Mouse (Mus musculus): Measurements from ENCODE around the gene Dip2b.

The Dip2b gene

GRCm38 (mm10) chr15:100052726-100053125, 14.3 kb downstream of the Dip2b start:
- DNase-seq, result no peak

- DNase-seq, result no peak
Observed at GRCm38 (mm10) chr15:100056397-100056908, 18.0 kb downstream of the Dip2b start.

GRCm38 (mm10) chr15:100057698-100058097, 19.2 kb downstream of the Dip2b start:
- DNase-seq, result no peak

GRCm38 (mm10) chr15:100058143-100058542, 19.7 kb downstream of the Dip2b start:
- no peak for DNase-seq

- DNase-seq, result no peak
Observed at GRCm38 (mm10) chr15:100058912-100059311, 20.4 kb downstream of the Dip2b start.

- DNase-seq, result no peak
Observed at GRCm38 (mm10) chr15:100059626-100060311, 21.3 kb downstream of the Dip2b start.

GRCm38 (mm10) chr15:100060513-100061140, 22.2 kb downstream of the Dip2b start:
- DNase-seq, result no peak

GRCm38 (mm10) chr15:100061377-100061776, 22.9 kb downstream of the Dip2b start:
- no peak for DNase-seq

- no peak for DNase-seq
Observed at GRCm38 (mm10) chr15:100063229-100063773, 24.8 kb downstream of the Dip2b start.

- no peak for DNase-seq
Observed at GRCm38 (mm10) chr15:100066702-100067101, 28.2 kb downstream of the Dip2b start.

GRCm38 (mm10) chr15:100069101-100069500, 30.6 kb downstream of the Dip2b start:
- no peak for DNase-seq

GRCm38 (mm10) chr15:100070021-100070420, 31.6 kb downstream of the Dip2b start:
- no peak for DNase-seq

- DNase-seq, result no peak
Observed at GRCm38 (mm10) chr15:100071819-100072218, 33.4 kb downstream of the Dip2b start.

- DNase-seq, result no peak
Observed at GRCm38 (mm10) chr15:100073696-100074453, 35.4 kb downstream of the Dip2b start.

- no peak for DNase-seq
Observed at GRCm38 (mm10) chr15:100074754-100075153, 36.3 kb downstream of the Dip2b start.

GRCm38 (mm10) chr15:100076362-100076761, 37.9 kb downstream of the Dip2b start:
- DNase-seq, result no peak

- no peak for DNase-seq
Observed at GRCm38 (mm10) chr15:100080833-100081477, 42.5 kb downstream of the Dip2b start.

- DNase-seq, result peak; percentile 37
Observed at GRCm38 (mm10) chr15:100081478-100081998, 43.1 kb downstream of the Dip2b start.

- no peak for DNase-seq
Observed at GRCm38 (mm10) chr15:100082052-100082451, 43.6 kb downstream of the Dip2b start.

- DNase-seq, result no peak
Observed at GRCm38 (mm10) chr15:100082733-100083132, 44.3 kb downstream of the Dip2b start.

GRCm38 (mm10) chr15:100083882-100084281, 45.4 kb downstream of the Dip2b start:
- no peak for DNase-seq

- no peak for DNase-seq
Observed at GRCm38 (mm10) chr15:100084882-100085281, 46.4 kb downstream of the Dip2b start.

GRCm38 (mm10) chr15:100088021-100088420, 49.6 kb downstream of the Dip2b start:
- no peak for DNase-seq

Data from cerebellum, adult 11-12 months (tissue).